Mouse (Mus musculus) embryonic facial prominence, embryonic 11.5 days (tissue): ENCODE measurements around the gene Hpcal1. TPM values are rescaled to one million over a fixed set of nuclear protein-coding genes. Genes with fewer than 3 reads are reported as not detected.

Experiments
- ATAC-seq: fragments of 200-750 bp; cut with Nextera tagmentation; replicated peaks from 2 replicates; pipeline ENCODE4 v1.8.0; 2017; ENCODE audit warnings: low read depth; ENCODE audit not compliant: insufficient number of reproducible peaks, low FRiP score, low TSS enrichment
- DNase-seq: peaks from one replicate; pipeline ENCODE4 v3.0.0-alpha.2; 2015; ENCODE audit warnings: low spot score
- H3K27ac ChIP-seq: fragments of 300-500 bp; sonication (generic); replicated peaks from 2 replicates; pipeline ENCODE4 v1.5.1; 2014; ENCODE audit warnings: mild to moderate bottlenecking, low read depth, low read length, control low read depth
- H3K27me3 ChIP-seq: fragments of 300-500 bp; sonication (generic); 2 replicates; pipeline ENCODE4 v1.6.1; 2014; ENCODE audit warnings: mild to moderate bottlenecking, low read length, moderate library complexity, mixed read lengths; ENCODE audit not compliant: control insufficient read depth, insufficient read depth
- H3K36me3 ChIP-seq: fragments of 300-500 bp; sonication (generic); replicated peaks from 2 replicates; pipeline ENCODE4 v1.6.1; 2014; ENCODE audit warnings: low read depth, mild to moderate bottlenecking, low read length, moderate library complexity, mixed read lengths; ENCODE audit not compliant: control insufficient read depth, insufficient read depth
- H3K4me1 ChIP-seq: fragments of 300-500 bp; sonication (generic); 2 replicates; pipeline ENCODE4 v1.6.1; 2014; ENCODE audit warnings: low read length, mixed read lengths; ENCODE audit not compliant: control insufficient read depth, insufficient read depth
- H3K4me2 ChIP-seq: fragments of 300-500 bp; sonication (generic); 2 replicates; pipeline ENCODE4 v1.6.1; 2014; ENCODE audit warnings: low read depth, mild to moderate bottlenecking, control low read depth, low read length, moderate library complexity
- H3K4me3 ChIP-seq: fragments of 300-500 bp; sonication (generic); 2 replicates; pipeline ENCODE4 v1.5.1; 2014; ENCODE audit warnings: low read depth, low read length, control low read depth
- H3K9ac ChIP-seq: fragments of 300-500 bp; sonication (generic); replicated peaks from 2 replicates; pipeline ENCODE4 v1.6.1; 2014; ENCODE audit warnings: mild to moderate bottlenecking, control low read depth, low read length
- H3K9me3 ChIP-seq: fragments of 300-500 bp; sonication (generic); replicated peaks from 2 replicates; pipeline ENCODE4 v1.6.1; 2016; ENCODE audit warnings: mild to moderate bottlenecking, low read length, inconsistent platforms, mixed read lengths; ENCODE audit not compliant: control insufficient read depth
- WGBS: fragments of 180-500 bp; shearing (Covaris S2); extraction: QIAGEN DNeasy Blood & Tissue Kit; methylation state at CpG from one replicate; pipeline ENCODE4 v1.1.7; 2014; 5-methylcytosine and 5-hydroxymethylcytosine counted together
- polyA plus RNA-seq: library from polyadenylated mRNA; unstranded; fragments of >200 nt; fragmentation: Nextera tagmentation; extraction: Ambion mirVana; gene quantifications from 2 replicates; pipeline ENCODE4 v1.2.1, GENCODE M21; 2014

Gene Hpcal1
- polyA plus RNA-seq: 35.1 and 43.4 TPM in 2 replicates

DNA sequence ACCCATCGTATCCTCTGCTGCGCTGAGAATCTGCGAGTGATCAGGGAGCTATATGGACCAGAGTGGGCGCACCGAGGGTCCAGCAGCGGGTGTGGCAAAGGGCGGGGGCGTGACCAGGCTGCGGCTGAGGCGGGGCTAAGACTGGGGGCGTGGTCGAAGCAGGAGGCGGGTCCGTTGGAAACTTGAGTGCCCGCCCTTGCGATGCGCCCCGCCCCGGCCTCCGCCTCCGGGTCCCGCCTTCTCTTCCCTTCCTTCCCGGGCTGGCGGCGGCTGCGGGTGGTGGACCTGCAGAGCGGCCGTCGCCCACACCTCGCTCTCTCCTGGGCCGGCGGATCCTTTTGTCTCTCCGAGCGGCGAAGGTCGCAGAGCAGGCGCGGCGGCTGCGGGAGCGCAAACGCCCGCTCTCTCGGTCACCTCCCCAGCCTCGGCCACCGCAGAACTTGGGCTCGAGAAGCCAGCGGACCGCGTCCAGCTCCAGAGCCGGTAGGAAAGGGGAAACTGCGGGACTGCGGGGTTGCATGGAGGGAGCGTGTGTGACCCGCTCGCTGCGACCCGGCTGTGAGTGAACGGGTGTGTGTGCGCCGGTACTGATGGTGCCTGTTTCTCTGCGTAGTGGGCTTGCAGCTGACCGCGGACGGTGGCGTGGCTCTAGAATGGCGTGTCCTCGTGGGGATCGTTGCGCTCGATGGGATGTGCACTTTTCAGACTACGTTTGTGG is at the start of gene Hpcal1:
Hpcal1 (plus strand) TSS at position 293 of the 718 bp plus-strand sequence.
- no peaks in the 10 kb centered on the region for H3K27me3 ChIP-seq
- ATAC-seq: peak; percentile 89
- H3K36me3 ChIP-seq: no peaks in the 10 kb centered on the region
- no peaks in the 10 kb centered on the region for H3K9me3 ChIP-seq
- peak; percentile 94 for DNase-seq
- peak within 1 kb of the TSS; percentile 71 for H3K4me3 ChIP-seq
- under 1% methylated on average over 70 of the region's 72 CpGs for WGBS
- no peak within 1 kb of the TSS for H3K27ac ChIP-seq
- peak within 1 kb of the TSS; percentile 64 for H3K9ac ChIP-seq
- no peaks in the 10 kb centered on the region for H3K4me1 ChIP-seq
- H3K4me2 ChIP-seq: peak within 1 kb of the TSS; percentile 73

DNA sequence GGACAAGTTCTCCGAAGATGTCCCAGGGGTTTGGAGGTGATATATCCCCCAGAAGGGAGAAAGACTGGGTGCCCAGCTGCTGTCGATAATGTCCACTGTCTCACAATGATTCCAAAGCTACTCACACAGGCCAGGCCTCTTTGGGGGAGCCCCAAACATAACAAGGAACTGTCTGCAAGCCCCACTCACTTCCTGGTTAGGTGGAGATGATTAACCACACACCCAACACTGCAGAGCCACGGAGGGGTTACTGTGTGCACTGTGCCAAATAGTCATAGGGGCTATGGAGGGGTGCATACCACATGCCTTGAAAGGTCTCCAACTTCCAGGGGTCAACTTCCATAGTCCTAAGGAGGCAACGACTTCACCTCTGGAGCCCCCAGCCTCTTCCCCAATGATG is 49.4 kb upstream of the Hpcal1 start:
- no peak for ATAC-seq
- H3K4me3 ChIP-seq: no peak overlapping the region
- no peak overlapping the region for H3K27ac ChIP-seq
- WGBS: 82% methylated on average over 4 of the region's 4 CpGs
- no peaks in the 10 kb centered on the region for H3K27me3 ChIP-seq
- no peak for DNase-seq
- no peaks in the 10 kb centered on the region for H3K36me3 ChIP-seq
- H3K4me2 ChIP-seq: no peak overlapping the region
- H3K9me3 ChIP-seq: no peaks in the 10 kb centered on the region
- H3K9ac ChIP-seq: no peak overlapping the region
- no peaks in the 10 kb centered on the region for H3K4me1 ChIP-seq

DNA sequence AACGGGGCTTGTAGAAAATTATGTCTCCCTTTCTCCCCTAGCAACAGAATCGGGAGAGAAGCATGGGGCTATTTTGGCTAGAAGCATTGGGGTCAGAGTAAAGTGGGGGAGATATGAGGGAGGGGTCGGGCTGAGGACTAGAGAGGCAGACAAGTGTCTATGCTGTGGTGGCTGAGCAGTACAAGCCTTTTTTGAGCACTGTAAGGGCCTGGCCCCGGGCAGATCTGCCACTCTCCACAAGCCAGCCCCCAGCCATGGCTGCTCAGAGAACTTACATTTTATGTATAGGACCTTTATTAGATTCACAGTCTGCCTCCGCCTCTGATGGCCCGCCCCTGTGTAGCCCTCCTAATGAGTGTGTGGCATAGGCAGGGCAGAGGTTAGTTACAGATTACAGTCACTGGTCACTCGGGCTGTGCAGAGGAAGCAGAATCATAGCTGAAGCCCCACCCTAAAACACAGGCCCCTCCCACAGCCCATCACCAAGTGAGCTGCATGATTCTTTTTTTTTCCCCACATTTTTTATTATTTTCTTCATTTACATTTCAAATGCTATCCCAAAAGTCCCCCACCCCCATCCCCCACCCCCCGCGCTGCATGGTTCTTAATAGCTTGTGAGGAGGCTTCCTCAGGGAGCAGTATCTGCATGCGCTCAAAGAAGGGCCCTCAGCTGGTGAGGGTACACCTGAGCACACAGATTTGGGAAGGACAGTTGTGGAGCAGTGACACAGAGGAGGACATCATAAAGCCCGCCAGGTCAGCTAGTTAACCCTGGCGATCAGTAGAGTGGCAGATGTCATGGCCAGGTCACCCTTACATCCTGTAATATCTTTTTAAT is 46.1 kb upstream of the Hpcal1 start:
- Histone ChIP-seq H3K4me3 (no peak overlapping the region), H3K4me2 (no peak overlapping the region), H3K9ac (no peak overlapping the region), H3K4me1 (no peaks in the 10 kb centered on the region), H3K36me3 (no peaks in the 10 kb centered on the region), H3K27me3 (no peaks in the 10 kb centered on the region), H3K9me3 (no peaks in the 10 kb centered on the region), H3K27ac (no peak overlapping the region)
- DNase-seq (no peak), ATAC-seq (peak; percentile 52; the same call in 1 of the 2 replicates)
- 76% methylated on average over 12 of the region's 12 CpGs for WGBS

DNA sequence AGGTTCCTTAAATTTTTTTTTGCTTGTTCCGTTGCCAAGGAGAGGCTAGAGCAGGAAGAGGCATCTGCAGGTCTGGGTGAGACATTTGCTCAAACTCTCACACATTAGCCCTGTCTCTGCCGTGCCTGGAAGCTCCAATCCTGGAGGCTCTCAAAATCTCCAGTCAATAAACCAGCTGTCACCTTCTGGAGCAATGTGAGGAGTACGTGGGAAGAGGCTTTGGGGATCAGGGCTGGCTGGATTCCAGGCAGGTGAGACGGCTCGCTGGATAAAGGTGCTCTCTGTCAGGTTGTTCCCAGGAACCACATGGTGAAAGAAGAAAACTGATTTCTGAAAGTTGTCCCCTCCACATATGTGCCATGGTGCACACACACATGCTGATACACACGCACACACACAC is 44.2 kb upstream of the Hpcal1 start:
- ATAC-seq: no peak
- no peaks in the 10 kb centered on the region for H3K9me3 ChIP-seq

DNA sequence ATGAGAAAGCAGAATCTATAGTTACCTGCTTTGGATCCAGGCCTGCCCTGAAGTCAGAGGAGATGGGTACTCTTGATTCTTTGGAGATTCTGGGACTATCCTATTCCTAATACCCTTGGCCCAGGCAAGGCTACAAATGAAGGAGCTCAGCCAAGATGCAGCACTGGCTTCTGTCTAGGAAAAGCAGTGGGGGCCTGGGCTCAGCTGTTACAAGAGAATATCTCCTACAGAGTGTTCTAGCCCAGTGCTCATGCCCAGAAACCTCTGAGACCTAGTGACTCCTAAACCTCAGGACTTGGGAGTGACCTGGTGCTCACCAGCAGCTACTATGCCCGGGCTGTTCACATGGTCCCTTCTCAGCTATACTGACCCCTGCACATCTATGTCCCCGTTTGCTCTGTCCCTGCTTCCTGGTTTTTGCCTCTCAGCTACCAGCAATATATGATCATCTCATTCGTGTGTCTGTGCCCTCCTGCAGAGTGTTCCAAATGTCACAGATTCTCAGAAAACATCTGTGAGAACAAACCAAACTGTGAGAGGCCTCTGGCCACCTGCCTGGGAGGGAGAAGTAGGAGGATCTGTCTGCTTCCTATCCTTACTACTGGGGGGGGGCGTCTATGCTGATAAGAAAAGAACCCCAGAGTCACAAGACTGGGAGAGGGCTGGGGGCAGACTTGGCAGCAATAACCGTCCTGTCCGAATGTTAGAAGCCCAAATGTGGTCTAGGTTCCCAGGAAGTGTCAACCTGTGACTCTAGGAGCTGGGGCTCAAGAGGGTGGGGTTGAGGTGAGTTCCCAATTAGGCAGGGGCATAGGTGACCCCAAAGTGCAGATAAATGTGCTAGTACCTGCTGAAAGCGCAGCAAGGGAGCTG is 39.2 kb upstream of the Hpcal1 start:
- no peaks in the 10 kb centered on the region for H3K4me1 ChIP-seq
- H3K36me3 ChIP-seq: no peaks in the 10 kb centered on the region
- H3K4me2 ChIP-seq: no peak overlapping the region
- no peak overlapping the region for H3K27ac ChIP-seq
- ATAC-seq (no peak), DNase-seq (no peak)
- H3K9ac ChIP-seq: no peak overlapping the region
- no peaks in the 10 kb centered on the region for H3K27me3 ChIP-seq
- no peaks in the 10 kb centered on the region for H3K9me3 ChIP-seq
- 74% methylated on average over 7 of the region's 7 CpGs for WGBS
- no peak overlapping the region for H3K4me3 ChIP-seq

More for the DNA sequence above, 44.2 kb upstream of the Hpcal1 start:
- Histone ChIP-seq H3K36me3 (no peaks in the 10 kb centered on the region), H3K4me3 (no peak overlapping the region), H3K9ac (no peak overlapping the region), H3K4me1 (no peaks in the 10 kb centered on the region), H3K27me3 (no peaks in the 10 kb centered on the region), H3K27ac (no peak overlapping the region), H3K4me2 (no peak overlapping the region)
- 74% methylated on average over 6 of the region's 6 CpGs for WGBS
- DNase-seq: no peak

DNA sequence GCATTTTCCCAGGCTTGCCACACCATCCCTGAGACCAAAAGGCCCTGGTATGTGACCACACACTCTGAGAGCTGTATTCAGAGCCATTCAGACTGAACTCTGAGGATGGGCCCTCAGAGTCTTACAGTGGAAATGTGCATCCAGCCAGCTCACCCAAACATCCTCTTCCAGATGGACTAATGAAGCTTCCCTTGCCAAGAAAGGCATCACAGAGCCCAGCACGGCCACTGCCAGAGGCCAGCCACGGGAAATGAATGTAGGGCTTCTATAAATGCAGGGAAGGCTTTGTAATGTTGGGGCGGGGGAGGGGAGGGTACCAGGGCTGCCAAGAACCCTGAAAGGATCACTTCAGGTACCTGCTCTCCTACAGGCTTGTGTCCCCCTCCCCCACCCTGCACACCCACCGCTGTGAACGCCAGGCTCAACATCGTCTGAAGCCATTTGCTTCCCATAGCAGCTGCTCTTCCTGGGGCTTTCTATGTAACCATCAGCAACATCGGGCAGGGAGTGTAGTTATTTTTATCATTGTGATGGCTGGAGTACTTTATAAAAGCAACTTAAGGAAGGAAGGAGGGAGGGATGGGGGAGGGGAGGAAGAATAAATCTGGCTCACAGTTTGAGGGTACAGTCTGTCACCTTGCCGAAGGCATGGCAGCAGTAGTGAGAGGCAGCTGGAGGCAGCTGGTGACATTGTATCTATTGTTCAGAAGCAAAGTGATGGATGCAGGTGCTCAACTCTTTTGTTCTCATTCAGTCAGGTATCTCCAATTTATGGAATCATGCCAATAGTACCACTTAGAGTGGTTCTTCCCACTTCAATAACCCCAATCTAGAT is 38.2 kb upstream of the Hpcal1 start:
- H3K36me3 ChIP-seq: no peaks in the 10 kb centered on the region
- no peak overlapping the region for H3K4me2 ChIP-seq
- H3K27ac ChIP-seq: no peak overlapping the region
- H3K9me3 ChIP-seq: no peaks in the 10 kb centered on the region
- H3K9ac ChIP-seq: no peak overlapping the region
- no peak overlapping the region for H3K4me3 ChIP-seq
- H3K27me3 ChIP-seq: no peaks in the 10 kb centered on the region
- DNase-seq: no peak
- H3K4me1 ChIP-seq: no peaks in the 10 kb centered on the region
- WGBS: 49% methylated on average over 8 of the region's 8 CpGs
- no peak for ATAC-seq

DNA sequence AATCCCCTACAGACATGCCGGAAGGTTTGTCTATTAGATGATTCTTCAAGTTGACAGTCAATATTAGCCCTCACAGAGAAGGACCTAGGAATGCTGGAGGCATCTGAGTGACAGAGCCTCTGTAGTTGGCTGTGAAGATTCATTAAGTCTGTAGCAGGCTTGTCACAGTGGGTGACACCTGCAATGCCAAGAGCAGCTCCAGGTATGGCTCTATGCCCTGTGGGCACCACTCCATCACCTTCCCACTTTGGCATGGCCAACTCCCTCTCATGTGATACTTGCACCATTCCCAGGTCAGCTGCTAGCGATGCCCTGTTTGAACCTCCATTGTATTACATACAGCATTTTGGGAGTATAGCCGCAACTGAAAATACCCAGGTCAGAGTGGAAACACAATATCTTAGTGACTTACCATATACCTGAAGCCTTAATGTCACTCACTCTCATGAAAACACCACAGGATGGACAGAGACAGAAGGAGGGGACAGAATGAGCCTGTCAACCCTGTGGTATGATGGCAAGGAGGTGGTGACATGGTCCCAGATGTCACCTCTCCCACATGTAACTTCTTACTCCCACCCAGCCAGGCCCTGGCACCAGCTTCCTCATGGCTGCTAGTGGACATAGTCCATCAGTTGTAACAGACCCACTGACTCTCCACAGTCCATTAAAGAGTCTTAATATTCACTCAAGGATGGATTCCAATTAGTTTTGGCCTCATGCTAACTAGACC is 37.4 kb upstream of the Hpcal1 start:
- no peak for ATAC-seq
- Histone ChIP-seq H3K4me2 (no peak overlapping the region), H3K9ac (no peak overlapping the region), H3K36me3 (no peaks in the 10 kb centered on the region), H3K4me3 (no peak overlapping the region), H3K9me3 (no peaks in the 10 kb centered on the region), H3K4me1 (no peaks in the 10 kb centered on the region), H3K27ac (no peak overlapping the region), H3K27me3 (no peaks in the 10 kb centered on the region)
- 90% methylated on average over 3 of the region's 3 CpGs for WGBS
- DNase-seq: no peak
